Mouse (Mus musculus): ENCODE results near the gene Art2b. TPM values are rescaled to one million over a fixed set of nuclear protein-coding genes. Genes with fewer than 3 reads are reported as not detected.

The Art2b gene
- polyA plus RNA-seq, 1 experiment from 2014 or later: not detected

- Histone ChIP-seq H3K27ac (no peak overlapping the region), H3K27me3 (no peaks in the 10 kb centered on the region), H3K36me3 (no peaks in the 10 kb centered on the region), H3K4me3 (no peak overlapping the region), H3K4me1 (no peaks in the 10 kb centered on the region), H3K4me2 (no peak overlapping the region), H3K9ac (no peak overlapping the region), H3K9me3 (no peaks in the 10 kb centered on the region)
- WGBS: 73% methylated on average over 5 of the region's 5 CpGs
- no peak for ATAC-seq (ENCODE audit: insufficient number of reproducible peaks, insufficient read depth, low FRiP score, low TSS enrichment, low read depth)
These were observed 49.9 kb downstream of the Art2b start for GRCm38 (mm10) chr7:101535517-101535916.

GRCm38 (mm10) chr7:101535102-101535501 lies 50.3 kb downstream of the Art2b start:
- H3K4me2 ChIP-seq: no peak overlapping the region
- H3K9ac ChIP-seq: no peak overlapping the region
- no peak overlapping the region for H3K4me3 ChIP-seq
- no peaks in the 10 kb centered on the region for H3K36me3 ChIP-seq
- H3K4me1 ChIP-seq: no peaks in the 10 kb centered on the region
- H3K9me3 ChIP-seq: no peaks in the 10 kb centered on the region
- H3K27ac ChIP-seq: no peak overlapping the region
- 76% methylated on average over 10 of the region's 10 CpGs for WGBS
- H3K27me3 ChIP-seq: no peaks in the 10 kb centered on the region
- ATAC-seq (ENCODE audit: insufficient number of reproducible peaks, insufficient read depth, low FRiP score, low TSS enrichment, low read depth): no peak

GRCm38 (mm10) chr7:101534428-101534827 lies 51.0 kb downstream of the Art2b start:
- no peak for ATAC-seq (ENCODE audit: insufficient number of reproducible peaks, insufficient read depth, low FRiP score, low TSS enrichment, low read depth)
- no peaks in the 10 kb centered on the region for H3K27me3 ChIP-seq
- H3K27ac ChIP-seq: no peak overlapping the region
- 31% methylated on average over 5 of the region's 5 CpGs for WGBS
- H3K9ac ChIP-seq: no peak overlapping the region
- no peaks in the 10 kb centered on the region for H3K9me3 ChIP-seq
- H3K36me3 ChIP-seq: no peaks in the 10 kb centered on the region
- no peak overlapping the region for H3K4me2 ChIP-seq
- no peaks in the 10 kb centered on the region for H3K4me1 ChIP-seq
- H3K4me3 ChIP-seq: no peak overlapping the region

Other genes starting within 250 kb of the Art2b start
- 41.4 and 46.5 TPM in 2 replicates for gene Arap1, start 237.5 kb downstream of the Art2b start, polyA plus RNA-seq (2015; fragmentation: Nextera tagmentation; extraction: Ambion mirVana)
- gene Gm45837, start 174.7 kb downstream of the Art2b start, polyA plus RNA-seq (2015; fragmentation: Nextera tagmentation; extraction: Ambion mirVana): 1.2 and 2.1 TPM in 2 replicates
- 7.4 and 10.5 TPM in 2 replicates for gene Pde2a, start 163.9 kb downstream of the Art2b start, polyA plus RNA-seq (2015; fragmentation: Nextera tagmentation; extraction: Ambion mirVana)
- gene Clpb, start 78.0 kb upstream of the Art2b start, polyA plus RNA-seq (2015; fragmentation: Nextera tagmentation; extraction: Ambion mirVana): 40.4 and 45.8 TPM in 2 replicates
- gene Phox2a, start 232.7 kb upstream of the Art2b start, polyA plus RNA-seq (2015; fragmentation: Nextera tagmentation; extraction: Ambion mirVana): 0.43 TPM in 1 of 2 replicates, not detected in the other

Data from embryonic facial prominence, embryonic 13.5 days (tissue).